Mouse (Mus musculus) left cerebral cortex, adult 6 months (tissue): Measurements from ENCODE around the gene Klhdc3. TPM values are rescaled to one million over a fixed set of nuclear protein-coding genes. Genes with fewer than 3 reads are reported as not detected.

Experiments used
- long read RNA-seq, 2 experiments: library from polyadenylated mRNA; unstranded; transcript quantifications; one replicate each; pipeline ENCODE4 v2.0.0; 2019 to 2020
- polyA plus RNA-seq: library from polyadenylated mRNA; unstranded; fragments of <200 nt; fragmentation: Nextera tagmentation; gene quantifications from 2 replicates; pipeline ENCODE4 v1.2.3, GENCODE M21; 2021

Klhdc3 gene
- polyA plus RNA-seq = 213 and 224 TPM in 2 replicates
- long read RNA-seq, experiment 1, transcript Klhdc3-205 (12 exons, 1,854 nt) = minor isoform, 6 of 939 reads
- long read RNA-seq, experiment 1, transcript Klhdc3-201 (12 exons, 2,100 nt) = major isoform, 646 of 939 reads
- long read RNA-seq, experiment 1, transcript Klhdc3-202 (11 exons, 1,954 nt) = minor isoform, 197 of 939 reads
- long read RNA-seq, experiment 1, partial matches to known transcripts = 38 of 939 reads
- long read RNA-seq, experiment 1, other reads (novel, unspliced or antisense) = 52 of 939 reads
- long read RNA-seq, experiment 2, transcript Klhdc3-202 (11 exons, 1,954 nt) = minor isoform, 62 of 281 reads
- long read RNA-seq, experiment 2, transcript Klhdc3-201 (12 exons, 2,100 nt) = major isoform, 152 of 281 reads
- long read RNA-seq, experiment 2, partial matches to known transcripts = 47 of 281 reads
- long read RNA-seq, experiment 2, other reads (novel, unspliced or antisense) = 19 of 281 reads

DNA sequence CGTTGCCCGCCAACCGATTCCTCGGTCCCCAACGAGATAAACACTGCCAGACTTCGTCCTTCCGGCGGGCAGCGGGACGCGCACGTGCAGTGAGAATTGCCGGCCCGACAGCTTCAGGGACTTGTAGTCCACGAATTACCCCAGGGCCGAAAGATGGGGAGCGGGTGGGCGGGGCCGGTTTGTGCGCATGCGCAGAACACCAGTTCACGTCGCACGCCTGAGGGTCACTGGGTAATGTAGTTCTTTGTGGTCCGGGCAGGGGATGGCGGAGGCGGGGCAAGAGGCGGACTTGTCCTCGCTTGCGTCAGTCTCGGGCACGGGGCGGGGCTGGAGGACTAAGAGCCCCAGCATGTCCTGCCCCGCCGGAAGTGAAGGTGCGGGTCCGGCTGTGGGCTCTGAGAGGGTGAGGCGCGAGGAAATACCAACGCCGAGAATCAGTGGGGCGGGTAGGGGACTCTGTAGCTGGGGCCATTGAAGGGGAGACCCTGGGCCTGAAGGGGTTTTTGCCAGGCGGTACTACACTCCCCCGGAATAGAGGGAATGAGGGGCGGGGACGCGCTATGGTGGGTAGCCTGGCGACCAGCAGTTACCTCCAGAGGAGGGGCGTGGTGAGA lies at the start of gene Klhdc3:
TSS of gene Klhdc3 (minus strand) at position 155 of the 614 bp plus-strand sequence.

DNA sequence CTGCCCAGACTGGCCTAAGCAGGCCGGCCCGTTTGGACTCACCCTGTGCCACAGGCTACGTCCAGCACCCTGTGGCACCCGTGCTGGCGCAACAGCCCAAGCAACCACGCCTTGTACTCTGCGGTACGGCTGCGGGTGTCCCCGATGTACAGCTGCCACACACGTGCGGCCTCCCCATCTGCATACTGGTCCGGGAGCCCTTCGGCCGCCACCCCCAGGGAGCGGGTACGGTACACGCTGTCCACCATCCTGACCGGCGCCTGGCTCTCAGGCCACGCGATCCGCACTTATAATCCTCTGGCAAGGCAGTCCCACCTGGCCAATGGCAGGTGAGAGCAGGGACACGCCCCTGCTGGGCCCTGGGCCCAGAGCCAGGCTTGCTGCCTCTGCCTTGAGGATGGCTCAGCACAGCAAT lies 48.2 kb upstream of the Klhdc3 start, which contains the start of gene Gnmt:
TSS of gene Gnmt (minus strand) at position 265 of the 415 bp plus-strand sequence.

DNA sequence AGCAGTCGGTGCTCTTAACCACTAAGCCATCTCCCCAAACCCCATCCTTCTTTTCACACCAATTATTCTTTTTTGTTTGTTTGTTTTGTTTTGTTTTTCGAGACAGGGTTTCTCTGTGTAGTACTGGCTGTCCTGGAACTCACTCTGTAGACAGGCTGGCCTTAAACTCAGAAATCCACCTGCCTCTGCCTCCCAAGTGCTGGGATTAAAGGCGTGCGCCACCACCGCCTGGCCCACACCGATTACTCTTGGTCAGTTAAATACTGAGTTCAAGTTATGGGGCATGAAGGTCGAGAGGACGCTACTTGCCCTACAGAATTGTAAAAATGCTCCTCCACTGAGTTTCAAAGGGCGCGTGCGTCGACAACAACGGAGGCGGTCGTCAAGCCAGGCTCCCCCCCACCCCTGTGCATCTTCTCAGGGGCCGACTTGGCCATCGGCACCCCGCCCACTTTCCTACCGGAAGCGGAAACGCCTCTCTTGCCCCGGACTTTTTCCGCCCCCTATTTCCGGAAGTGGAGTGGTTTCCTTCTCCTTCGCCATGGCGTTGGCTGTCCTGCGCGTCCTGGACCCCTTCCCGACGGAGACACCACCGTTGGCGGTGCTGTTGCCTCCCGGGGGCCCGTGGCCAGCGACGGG lies 30.4 kb upstream of the Klhdc3 start, which contains the start of gene Pex6:
TSS of gene Pex6 (plus strand) at position 505 of the 639 bp plus-strand sequence.

DNA sequence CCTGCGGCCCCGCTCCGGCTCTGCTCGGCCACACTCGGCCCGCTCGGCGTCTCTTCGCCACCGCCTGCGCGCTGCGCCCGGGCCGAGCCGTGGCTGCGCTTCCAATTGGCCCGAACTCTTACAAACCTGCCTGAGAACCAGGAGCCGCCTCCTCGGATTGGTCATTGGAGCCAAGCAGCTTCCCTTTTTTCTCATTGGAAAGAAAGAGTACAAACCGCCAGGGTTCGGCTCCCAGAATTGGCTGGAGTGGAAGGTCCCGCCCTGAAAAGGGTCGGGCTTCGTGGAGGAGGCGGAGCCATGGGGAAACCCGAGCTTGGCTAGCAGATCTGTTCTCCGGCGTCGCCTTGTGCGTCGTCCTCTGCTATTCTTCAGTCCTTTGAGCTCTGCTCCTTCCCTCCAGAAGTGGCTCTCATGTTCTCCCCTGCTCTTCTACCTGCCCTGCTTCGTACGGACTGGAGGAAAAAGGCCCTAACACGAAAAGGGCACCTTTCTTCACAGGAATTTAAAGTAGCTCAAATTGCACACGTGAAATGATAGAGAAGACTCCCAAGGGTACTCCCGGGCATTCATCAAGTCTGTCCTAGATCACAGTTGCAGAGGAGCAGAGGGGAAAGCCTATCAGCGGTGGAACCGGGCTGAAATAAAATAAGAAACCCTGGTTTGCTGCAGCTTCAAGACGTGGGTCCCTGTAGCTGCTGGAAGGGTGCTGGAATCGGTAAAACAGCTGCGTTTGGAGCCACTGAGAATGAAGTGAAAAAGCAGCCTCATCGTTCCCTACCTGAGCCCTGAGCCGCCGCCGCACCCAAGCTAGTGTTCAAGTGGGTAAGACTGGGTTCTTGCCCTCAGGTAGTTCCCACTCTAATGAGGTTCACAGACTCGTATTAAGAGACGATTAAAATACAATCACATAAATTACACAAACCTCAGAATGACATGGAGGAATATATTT lies 24.4 kb upstream of the Klhdc3 start, which contains the start of gene Ppp2r5d:
TSS of gene Ppp2r5d (minus strand) at position 225 of the 949 bp plus-strand sequence.

DNA sequence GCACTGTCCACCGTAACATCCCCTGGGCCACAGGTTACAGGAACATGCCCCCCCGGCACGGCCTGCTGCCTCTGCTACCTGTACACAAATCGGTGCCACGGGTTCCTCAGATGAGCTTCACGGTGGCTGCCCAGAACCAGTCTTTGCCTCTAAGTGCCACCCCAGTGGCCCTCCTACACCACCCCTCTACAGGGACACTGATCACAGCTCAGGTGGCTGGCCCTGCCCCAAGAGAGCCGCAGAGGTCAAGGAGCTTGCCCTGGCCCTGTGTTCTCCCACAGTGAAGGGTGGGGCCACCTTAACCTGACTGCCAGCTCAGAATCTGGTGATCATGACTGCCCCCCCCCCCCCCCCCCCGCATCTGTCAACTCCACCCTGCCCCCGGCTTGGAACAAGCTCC lies 2.3 kb downstream of the Klhdc3 start, which contains the start of gene Mea1:
TSS of gene Mea1 (plus strand) at position 378 of the 400 bp plus-strand sequence.

DNA sequence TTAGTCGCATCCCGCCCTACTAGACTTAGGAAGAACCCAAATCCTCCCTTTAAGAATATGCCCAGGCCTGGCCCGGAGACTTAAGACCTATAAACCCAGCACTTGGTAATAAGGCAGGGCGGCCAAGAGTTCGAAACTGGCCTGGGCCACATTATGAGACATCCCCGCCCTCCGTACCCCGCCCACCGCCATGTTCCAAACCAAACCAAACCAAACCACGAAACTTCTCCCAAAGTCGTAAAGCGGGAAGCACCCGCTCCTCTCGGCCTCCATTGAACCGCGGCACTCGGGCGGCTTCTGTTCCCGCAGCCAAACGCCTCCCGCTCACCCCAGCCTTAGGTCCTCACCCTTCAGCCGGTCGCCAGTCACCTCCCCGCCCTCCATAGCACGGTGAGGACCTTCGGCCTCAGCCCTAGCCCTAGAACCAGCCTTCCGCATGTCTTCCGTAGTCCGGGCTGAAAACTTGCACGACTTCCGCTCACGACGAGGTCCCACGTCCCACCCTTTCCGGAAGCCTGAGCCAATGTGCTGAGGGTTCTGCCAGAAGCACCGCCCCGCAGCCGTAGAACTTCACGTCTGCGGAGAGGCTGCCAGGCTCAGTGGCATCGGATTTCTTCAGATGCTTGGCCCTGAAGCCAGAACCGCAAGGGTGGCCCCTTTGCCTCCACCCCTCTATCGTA lies 6.7 kb downstream of the Klhdc3 start, which contains the start of gene Rrp36:
TSS of gene Rrp36 (minus strand) at position 503 of the 680 bp plus-strand sequence.

DNA sequence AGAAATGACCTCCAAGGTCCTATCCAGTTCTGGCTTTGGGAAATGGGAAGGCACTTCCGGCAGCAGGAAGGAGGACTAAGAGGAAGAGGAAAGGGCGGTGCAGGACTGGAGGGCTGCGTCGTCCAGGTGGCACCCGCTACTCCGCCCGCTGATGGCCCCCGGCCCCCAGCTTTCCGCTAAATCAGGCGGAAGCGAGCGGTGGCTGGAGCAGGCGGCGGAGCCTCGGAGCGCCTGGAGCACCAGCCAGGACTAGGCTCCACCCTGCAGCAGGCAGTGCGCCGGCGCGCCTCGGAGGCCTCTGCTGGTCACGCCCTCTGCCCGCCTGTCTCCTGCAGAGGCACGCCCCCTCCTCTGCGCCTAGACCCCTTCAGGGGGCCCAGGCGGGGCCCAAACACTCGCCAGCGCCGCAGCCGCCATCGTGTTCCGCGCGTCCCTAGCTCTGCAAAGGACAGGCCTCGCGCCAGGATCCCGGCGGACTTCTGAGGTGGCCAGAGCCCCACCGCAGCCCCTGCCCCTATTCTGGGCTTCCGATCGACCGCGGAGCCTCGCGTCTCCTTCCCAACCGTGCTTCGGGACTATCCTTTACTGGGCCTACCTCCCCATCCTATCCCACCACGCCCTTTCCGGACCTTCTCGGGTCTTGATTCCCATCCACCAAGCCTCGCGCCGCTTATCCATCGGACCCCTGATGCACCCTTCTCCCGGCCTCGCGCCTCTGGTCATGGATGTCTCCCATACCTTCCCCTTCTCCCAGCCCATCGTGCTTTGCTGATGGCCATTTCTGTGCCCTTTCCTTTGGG lies 30.3 kb downstream of the Klhdc3 start, which contains the start of gene Cul7:
TSS of gene Cul7 (plus strand) at position 106 of the 800 bp plus-strand sequence.

DNA sequence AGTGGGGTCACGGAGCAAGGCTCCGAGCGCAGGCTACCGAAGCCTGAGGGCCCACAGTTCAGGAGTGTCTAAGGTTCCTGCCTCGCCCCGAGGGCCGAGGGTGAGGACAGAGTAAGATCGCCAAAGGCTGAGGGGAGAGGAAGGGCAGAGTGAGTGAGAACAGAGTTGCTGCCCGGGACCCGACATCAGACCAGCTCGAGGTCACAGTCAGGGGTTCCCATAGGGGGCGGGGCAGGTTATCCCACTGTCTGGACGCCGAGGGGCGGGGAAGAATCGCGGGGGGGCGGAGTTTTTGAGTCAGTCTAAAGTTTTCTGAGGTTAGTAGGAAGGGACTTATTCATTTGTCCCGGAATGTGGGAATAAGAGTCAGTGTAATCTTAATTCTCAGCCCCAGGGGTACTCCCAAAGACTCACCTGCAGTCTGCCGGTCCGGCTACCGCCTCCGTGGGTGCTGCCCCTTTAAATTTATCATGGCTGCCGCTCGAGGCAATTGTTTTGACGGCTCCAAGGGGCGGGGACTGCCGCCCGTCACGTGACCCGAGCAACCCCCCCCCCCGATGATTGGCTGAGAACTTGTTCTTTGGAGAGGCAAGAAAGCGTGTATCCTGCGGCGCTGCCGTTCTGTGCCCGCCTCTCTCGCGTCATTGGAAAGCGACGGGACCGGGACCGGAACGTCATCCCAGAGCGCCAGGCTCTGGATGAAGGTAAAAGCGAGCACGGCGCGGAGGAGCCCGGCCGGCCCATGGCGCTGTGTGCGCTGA lies 35.0 kb downstream of the Klhdc3 start, which contains the start of the genes Klc4 and Mrpl2:
TSS of gene Klc4 (minus strand) at position 462 of the 761 bp plus-strand sequence.
TSS of gene Mrpl2 (plus strand) at position 669 of the 761 bp plus-strand sequence.

GRCm38 (mm10) chr17:46628791-46629684 lies 51.7 kb downstream of the Klhdc3 start, which contains the start of gene Ptk7:
Gene Ptk7, minus strand, starts transcription at chr17:46629504.

Other genes with a start within 250 kb of the Klhdc3 start
- 0.23 TPM in 1 of 2 replicates, not detected in the other for gene Slc22a7, start 242.5 kb downstream of the Klhdc3 start, polyA plus RNA-seq
- gene Ttbk1, start 193.2 kb downstream of the Klhdc3 start, polyA plus RNA-seq = 4.9 and 7.3 TPM in 2 replicates
- 7.9 and 10.1 TPM in 2 replicates for gene Dnph1, start 184.2 kb downstream of the Klhdc3 start, polyA plus RNA-seq
- gene Cul9, start 134.5 kb downstream of the Klhdc3 start, polyA plus RNA-seq = 18.6 and 21.2 TPM in 2 replicates
- 3.7 and 4.7 TPM in 2 replicates for gene Srf, start 124.7 kb downstream of the Klhdc3 start, polyA plus RNA-seq
- 2.2 and 2.3 TPM in 2 replicates for gene Ptk7, start 51.4 kb downstream of the Klhdc3 start, polyA plus RNA-seq
- gene Klc4, start 34.9 kb downstream of the Klhdc3 start, polyA plus RNA-seq = 12.7 and 13.1 TPM in 2 replicates
- 73.6 and 117 TPM in 2 replicates for gene Mrpl2, start 34.7 kb downstream of the Klhdc3 start, polyA plus RNA-seq
- gene Cul7, start 30.6 kb downstream of the Klhdc3 start, polyA plus RNA-seq = 3.2 and 3.5 TPM in 2 replicates
- gene Rrp36, start 6.6 kb downstream of the Klhdc3 start, polyA plus RNA-seq = 21.4 and 26.1 TPM in 2 replicates
- gene Mea1, start 2.1 kb downstream of the Klhdc3 start, polyA plus RNA-seq = 258 and 283 TPM in 2 replicates
- gene Ppp2r5d, start 24.2 kb upstream of the Klhdc3 start, polyA plus RNA-seq = 35.7 and 47.7 TPM in 2 replicates
- 7.7 and 42.5 TPM in 2 replicates for gene Pex6, start 30.5 kb upstream of the Klhdc3 start, polyA plus RNA-seq
- gene Gnmt, start 48.3 kb upstream of the Klhdc3 start, polyA plus RNA-seq = 0.16 TPM in 1 of 2 replicates, not detected in the other
- gene Cnpy3, start 71.3 kb upstream of the Klhdc3 start, polyA plus RNA-seq = 88.3 and 104 TPM in 2 replicates
- gene Ptcra, start 82.8 kb upstream of the Klhdc3 start, polyA plus RNA-seq = 0.89 and 1.1 TPM in 2 replicates
- 20.3 and 22.5 TPM in 2 replicates for gene 2310039H08Rik, start 91.7 kb upstream of the Klhdc3 start, polyA plus RNA-seq
- gene Rpl7l1, start 101.8 kb upstream of the Klhdc3 start, polyA plus RNA-seq = 30.9 and 44.3 TPM in 2 replicates
- gene Bicral, start 177.6 kb upstream of the Klhdc3 start, polyA plus RNA-seq = 7.6 and 7.7 TPM in 2 replicates
- gene Tbcc, start 209.8 kb upstream of the Klhdc3 start, polyA plus RNA-seq = 80.8 and 95.5 TPM in 2 replicates
- not detected in 2 replicates for gene Prph2, start 229.5 kb upstream of the Klhdc3 start, polyA plus RNA-seq